Mouse (Mus musculus): ENCODE results near the gene Fbxo34.
A peak's percentile ranks its signal among the peaks of the same experiment; 100 is the strongest.
"Not testable (repeated sequence)": the region's sequence is repeated elsewhere in the genome, so short reads cannot be mapped to it uniquely, and the experiment has no call there.

Gene Fbxo34

DNA sequence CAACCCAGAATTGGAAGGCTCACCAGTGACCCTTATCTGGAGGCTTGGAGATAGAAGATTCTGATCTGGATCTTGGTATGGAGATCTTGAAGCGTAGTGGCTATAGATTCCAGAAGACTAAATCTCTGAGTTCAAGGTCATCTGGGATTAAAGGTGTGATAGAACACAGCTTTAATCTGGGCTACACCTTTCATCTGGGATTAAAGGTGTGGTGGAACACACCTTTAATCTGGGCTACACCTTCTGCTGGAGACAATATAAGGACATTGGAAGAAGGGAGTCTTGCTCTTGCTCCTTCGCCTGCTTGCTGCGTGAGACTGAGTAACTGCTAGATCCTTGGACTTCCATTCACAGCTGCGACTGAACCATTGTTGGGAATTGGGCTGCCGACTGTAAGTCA is at the start of gene Fbxo34:
TSS of gene Fbxo34 (plus strand) at position 301 of the 400 bp plus-strand sequence.
- not testable (repeated sequence) for DNase-seq (ENCODE audit: low read depth, low spot score)

DNA sequence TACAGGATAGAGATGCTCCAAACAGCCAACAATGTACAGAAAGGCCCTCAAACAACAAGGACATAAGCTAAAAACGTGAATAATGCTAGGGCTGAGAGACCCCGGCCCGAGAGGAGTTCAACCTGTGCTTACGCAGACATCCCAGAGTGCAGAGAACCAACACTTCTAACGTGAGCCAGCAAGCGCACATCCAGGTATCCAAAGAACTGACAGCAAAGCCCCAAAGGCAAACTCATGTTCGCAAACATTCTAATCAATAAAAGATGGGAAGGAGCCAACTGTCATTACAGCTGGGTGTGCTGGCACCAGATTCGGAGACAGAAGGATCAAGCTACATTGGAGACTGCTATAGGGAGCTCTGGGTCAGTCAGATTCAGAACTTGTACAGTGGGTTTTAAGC is 47.5 kb upstream of the Fbxo34 start:
- no peak for DNase-seq (ENCODE audit: low read depth, low spot score)

DNA sequence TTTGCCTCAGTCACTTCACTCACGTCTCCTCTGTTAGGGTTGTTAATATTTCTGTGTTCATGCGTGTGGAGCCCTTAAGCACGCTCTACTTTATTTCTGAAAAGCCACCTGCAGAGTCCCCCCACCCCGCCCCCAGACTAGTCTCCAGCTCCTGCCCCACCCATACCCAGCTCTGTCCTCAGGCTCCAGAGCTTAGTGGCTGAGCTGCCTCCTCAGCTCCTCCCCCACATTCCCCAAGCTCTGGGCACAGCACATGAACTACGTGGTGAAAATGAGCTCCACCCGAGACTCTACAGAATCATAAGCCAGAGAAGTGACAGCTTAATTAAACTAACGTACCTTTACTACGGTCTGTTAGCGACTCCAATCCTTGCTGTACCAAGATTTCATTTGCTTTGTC is 44.2 kb upstream of the Fbxo34 start:
- DNase-seq (ENCODE audit: low read depth, low spot score), result no peak

DNA sequence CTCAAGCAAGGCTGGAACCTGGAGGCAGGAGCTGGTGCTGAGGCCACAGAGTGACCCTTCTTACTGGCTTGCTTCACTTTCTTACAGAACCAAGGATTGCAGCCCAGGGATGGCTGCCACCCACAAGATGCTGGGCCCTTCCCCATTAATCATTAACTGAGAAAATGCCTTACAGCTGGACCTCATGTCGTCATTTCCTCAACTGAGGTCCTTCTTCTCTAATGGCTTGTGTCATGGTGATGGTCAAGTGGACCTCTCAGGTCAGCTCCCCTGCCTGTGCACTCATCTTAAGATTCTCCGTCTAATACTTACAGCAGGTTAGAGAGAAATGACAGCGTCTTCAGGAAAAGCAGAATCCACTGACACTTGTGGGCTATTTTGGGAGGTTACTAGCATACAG is 32.9 kb upstream of the Fbxo34 start:
- DNase-seq (ENCODE audit: low read depth, low spot score), result no peak

DNA sequence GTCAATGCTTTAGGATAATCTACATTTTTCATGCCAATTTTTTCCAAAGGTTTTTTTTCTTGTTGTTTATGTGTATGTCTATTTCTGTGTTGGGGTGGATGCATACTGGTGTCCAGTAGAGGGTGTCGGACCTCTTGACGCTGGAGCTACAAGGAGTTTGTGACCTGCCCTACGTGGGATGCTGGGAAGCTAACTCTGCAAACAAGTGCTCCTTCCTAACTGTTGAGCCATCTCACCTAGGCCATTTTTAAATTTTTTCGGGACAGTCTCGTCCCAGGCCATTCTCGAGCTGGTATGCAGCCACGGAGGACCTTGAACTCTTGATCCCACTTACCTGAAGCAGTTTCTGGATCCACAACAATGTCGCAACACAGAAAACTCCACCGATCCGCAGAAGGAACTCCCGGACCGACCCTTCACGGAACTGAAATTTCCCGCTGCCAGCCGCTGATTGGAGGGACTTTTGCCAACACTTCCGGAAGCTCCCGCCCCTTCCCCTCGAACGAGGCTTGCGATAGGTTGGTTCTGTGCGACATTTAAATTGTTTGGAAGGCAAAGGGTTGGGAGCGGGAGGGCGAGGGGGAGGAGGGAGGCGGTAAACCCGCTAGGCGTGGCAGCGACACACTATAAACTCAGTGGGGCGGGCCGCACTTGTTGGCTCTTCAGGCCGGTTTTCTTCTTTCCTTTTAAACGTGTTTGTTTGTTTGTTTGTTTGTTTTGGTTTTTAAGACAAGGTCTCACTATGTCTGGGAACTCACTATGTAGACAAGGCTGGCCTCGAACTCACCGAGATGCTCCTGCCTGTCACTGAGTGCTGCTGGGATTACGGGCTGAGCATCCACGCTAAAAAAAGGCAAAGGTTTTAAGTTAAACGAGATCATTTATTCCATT is 32.2 kb upstream of the Fbxo34 start, which contains the start of gene Dlgap5:
TSS of gene Dlgap5 (minus strand) at position 633 of the 891 bp plus-strand sequence.
- DNase-seq (ENCODE audit: low read depth, low spot score), result peak; percentile 94

DNA sequence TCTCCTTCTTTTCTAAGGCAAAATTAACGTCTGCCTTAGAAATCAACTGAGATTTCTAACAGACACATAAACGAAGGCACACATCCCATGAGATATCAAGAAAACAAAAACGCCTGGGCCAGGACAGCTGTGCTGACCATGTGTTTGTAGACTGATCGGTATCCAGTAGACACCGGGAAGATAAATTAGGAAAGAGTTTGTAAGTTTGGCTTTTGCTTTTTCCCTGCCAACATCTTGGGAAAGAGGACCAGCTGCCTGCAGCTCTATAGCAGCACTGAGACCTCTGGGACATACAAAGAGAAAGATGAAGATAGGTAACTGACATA is 31.6 kb upstream of the Fbxo34 start:
- DNase-seq (ENCODE audit: low read depth, low spot score), result no peak

DNA sequence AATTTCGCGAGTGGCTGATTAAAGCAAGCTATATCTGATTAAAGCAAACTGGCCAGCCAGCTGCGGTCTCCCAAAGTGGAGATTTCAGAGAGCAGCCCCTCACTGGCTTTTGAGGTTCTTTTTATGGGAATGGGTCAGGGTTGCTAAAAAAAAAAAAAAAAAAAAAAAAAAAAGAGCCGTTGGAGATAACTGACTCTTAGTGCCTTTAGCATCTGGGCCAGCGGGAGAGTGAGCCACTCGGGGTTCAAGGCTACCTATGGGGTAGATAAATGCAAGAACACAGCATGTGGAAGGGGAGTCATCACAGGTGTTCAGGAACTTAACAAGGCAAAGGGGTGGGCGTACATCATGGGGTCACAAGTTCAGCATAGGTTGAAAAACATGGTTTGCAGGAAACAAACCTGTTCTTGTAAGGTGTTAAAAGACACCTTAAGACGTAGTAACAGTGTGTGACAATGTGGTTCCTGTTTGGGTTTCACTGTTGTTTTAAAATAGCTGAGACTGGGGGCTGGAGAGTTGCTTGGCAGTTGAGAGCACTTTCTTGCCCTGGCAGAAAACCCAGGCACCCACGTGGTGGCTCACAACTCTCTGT is 31.1 kb upstream of the Fbxo34 start:
- DNase-seq (ENCODE audit: low read depth, low spot score), result no peak

DNA sequence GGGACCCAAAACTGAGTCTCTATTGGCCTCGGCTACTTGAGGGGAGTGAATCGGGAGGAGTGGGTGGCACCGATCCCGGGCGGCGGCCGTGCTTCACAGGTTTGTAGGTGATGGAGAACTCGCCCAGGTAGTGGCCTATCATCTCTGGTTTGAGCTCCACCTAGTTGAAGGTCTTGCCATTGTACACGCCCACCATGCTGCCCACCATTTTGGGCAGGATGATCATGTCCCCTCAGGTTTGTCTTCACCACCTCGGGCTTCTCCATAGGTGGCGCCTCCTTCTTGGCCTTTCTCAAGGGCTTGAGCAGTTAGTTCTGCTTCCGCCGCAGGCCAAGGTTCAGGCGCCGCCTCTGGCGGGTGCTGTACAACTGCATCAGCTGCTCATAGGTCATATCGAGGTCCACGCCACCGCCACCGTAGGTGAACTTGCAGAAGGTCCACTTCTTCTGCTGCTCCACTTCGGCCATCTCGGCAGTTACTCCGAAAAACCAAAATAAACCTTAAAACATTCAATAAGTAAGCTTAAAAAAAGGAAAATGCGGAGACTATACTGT is 30.4 kb upstream of the Fbxo34 start:
- no peak for DNase-seq (ENCODE audit: low read depth, low spot score)

DNA sequence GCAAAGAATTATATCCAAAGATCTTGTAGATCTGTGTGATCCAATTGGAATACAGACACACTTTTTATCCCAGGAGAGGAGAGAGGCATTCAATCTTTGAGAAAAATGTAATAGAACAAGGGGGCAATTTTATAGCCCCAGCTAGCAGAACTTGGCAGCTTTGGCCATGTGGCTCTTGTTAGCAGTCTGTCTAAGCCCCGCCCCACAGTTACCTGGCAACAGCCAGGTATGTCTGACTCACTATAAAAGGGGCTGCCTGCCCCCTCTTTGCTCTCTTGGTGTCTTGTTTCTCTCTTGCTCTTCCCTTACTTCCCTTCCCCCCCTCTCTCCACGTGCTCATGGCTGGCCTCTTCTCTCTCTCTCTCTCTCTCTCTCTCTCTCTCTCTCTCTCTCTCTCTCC is 28.6 kb upstream of the Fbxo34 start:
- DNase-seq (ENCODE audit: low read depth, low spot score), result no peak

DNA sequence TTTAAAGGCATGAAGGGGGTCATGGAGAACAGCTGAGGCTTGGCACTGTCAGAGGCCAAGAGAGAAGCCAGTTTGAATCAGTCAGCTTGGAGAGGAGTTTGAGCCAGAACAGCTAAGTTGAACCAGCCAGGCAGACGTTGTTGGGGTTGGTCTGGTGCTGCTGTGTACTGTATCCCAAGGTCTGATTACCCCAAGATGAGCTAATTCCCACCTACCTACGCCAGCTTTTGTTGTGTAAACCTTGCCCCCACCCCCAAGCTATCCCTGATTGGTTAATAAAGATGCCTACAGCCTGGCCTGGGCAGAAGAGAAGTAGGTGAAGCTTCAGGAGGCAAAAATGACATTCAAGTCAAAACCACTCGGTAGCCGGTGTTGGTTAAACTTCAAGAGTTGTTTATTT is 27.8 kb upstream of the Fbxo34 start:
- DNase-seq (ENCODE audit: low read depth, low spot score), result no peak

DNA sequence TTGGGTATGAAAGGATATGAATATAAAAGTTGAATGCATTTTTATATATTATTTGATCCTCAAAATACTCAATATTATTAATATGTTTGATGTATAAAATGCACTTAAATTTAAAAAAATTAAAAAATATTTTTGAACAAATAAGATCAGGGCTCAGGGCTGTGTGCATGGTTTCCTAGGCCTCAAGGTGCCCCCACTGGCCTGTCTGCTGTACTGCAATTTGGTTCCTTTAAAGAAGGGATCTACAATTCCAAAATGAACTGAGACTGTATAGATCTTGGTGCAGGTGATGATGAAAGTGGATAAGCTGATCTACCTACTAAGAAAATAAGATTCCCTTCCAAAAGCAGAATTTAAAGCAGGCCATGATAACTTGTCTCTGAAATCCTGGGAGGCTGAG is 17.2 kb upstream of the Fbxo34 start:
- no peak for DNase-seq (ENCODE audit: low read depth, low spot score)

DNA sequence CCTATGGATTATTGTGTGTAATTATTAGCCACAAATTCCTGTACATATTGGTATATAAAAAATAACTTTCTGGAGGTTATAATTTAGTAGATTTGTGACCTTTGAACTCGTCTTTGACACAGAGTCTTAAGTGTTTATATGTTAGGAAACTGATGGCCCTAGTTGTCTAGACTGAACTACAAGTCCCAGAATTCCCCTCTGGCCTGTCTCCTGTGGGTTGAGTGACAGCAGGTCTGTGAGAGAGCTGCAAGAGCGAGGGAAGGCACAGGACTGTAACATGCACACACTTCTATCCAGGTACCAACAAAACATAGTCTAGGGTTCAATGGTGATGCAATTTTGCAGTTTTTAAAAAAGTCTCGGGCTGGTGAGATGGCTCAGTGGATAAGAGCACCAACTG is 11.3 kb upstream of the Fbxo34 start:
- no peak for DNase-seq (ENCODE audit: low read depth, low spot score)

DNA sequence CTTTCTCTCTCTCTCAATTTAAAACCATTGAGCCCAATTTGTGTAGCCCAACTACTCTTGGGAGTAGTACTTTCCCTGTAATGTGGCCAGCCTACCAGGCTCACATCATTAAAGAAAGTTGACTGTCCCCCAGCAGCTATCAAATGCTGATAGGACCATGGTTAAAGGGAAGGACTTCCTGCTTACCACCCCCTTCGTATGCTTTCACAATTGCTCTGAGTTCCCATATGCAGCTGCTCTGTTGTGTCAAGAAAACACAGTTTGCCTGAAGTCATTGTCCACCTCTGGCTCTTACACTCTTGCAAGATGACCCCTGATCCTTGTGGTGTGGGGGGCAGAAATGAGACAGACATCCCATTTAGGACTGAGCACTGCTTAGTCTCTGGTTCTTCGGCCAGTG is 5.3 kb upstream of the Fbxo34 start:
- no peak for DNase-seq (ENCODE audit: low read depth, low spot score)

DNA sequence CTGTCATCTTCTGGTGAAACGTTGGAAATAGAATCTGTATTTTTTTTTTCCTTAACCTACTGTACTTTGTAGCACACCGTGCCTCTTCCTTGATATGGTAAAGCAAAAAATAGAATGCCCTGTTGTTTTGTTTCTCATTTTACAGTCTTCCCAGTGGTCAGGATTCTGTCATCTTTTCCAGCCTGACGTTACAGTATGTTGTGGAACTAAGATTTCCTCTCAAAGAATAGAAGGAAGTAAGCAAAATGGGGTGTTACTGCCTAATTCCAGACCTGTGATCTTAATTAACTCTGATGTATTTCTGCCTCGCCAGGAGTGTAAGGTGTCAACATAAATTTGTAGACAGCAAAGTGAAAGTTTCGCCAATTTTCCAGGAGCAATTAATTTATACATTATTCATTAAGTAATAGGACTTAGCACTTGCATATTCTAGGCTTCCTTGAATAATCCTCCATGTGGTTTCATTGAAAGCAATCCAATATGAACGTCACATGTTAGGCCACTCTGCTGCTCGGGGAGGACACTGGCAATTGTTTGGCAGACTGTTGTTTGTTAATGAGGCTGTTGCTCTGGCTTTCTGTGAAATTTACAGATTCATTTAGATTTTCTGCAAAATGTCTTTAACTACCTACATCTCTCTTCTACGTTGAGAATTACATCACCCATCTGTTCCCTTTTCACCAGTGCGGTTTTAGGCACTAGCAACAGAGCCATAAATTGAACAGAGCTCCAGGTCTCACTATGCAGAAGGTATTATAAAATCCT is 4.7 kb upstream of the Fbxo34 start:
- no peak for DNase-seq (ENCODE audit: low read depth, low spot score)

DNA sequence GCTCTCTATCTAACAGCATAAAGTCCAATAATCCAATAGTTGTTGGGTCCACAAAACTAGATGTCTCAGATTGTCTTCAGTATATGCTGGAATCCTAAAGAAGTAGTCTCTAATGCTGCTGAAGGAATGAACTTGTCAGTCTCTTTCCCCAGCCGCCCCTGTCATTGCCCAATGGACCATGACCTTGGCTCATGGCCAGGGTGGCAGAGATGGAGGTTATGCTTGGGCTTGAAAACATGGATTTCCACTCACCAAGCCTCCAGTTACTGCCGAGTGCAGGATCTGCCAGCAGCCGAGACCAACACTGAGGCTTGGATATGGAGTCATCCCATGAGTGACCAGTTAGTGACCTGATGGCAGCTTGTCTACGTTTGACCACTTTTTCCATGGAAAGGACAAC is 9.3 kb downstream of the Fbxo34 start:
- no peak for DNase-seq (ENCODE audit: low read depth, low spot score)

DNA sequence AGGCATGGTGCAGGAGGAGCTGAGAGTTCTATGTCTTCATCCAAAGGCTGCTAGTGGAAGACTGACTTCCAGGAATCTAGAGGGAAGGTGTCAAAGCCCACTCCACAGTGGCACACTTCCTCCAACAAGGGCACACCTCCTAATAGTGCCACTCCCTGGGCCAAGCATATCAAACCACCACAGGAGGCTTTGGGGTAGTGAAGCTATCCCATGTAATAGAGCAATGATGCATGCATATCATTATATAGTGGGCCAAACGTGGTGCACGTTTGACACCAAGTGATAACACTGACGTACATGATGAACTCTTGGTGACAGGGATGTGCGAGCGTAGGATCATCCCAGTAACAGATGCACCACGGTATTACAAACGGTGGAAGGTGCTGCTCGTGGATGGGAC is 11.8 kb downstream of the Fbxo34 start:
- no peak for DNase-seq (ENCODE audit: low read depth, low spot score)

DNA sequence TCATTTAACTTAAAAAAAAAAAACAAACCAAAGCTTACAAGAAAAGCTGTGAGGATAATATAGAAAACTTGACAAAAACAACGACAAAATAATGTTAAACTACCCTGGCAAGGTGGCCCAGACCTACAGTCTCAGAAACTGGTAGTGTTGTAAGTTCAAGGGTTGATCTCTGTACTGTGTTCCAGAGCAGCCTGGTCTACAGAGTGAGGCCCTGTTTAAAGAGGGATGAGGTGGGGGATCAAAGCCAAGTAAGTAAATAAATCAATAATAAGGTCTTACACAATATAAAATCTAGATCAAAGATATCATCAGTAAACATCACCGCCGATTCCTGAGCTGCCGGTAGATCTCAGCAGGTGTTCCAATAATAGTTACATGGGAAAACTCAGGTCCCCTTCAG is 12.2 kb downstream of the Fbxo34 start:
- DNase-seq (ENCODE audit: low read depth, low spot score), result no peak

DNA sequence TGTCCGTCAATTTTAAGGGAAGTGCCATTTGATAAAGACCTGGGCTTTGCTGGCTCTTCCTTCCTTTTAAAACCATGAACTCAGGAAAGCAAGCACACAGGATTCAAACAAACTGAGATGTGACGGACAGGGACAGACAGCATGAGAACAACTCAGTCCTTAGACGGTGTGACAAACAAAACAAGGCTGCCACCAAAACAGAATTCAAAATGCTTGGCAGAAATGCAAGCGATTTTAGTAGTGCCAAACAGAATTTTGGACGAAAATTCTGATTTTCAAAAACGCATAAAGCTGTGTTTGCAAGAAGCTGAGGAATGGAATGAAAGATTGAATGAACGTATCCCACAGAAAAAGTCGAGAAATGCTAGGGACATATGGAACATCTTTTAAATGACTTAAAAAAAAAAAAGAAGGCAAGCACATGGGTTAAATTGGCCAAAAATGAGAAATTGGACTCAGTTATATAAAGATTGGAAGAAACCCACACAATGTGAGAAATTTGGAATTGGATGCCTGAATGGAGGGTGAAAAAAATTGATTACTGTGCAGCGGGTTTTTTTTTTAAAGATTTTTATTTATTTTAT is 12.7 kb downstream of the Fbxo34 start:
- no peak for DNase-seq (ENCODE audit: low read depth, low spot score)

DNA sequence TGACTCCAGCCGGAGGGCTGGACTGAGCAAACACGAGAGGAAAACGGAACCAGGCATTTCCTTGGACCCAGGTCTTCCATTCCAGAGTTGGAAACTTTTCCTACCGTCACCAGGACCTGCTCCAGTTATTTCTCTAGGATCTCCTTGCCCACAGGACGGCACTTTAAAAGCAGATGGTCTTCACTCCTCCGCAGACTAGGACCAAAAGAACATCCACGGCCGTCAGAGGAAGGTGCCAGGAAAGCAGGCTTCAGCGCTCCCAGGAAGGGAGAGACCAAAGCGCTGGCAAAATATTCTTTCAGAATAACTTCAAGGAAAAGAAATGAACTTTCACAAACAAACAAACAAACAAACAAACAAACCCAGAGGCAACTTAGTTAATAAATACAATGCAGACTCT is 14.2 kb downstream of the Fbxo34 start:
- no peak for DNase-seq (ENCODE audit: low read depth, low spot score)

DNA sequence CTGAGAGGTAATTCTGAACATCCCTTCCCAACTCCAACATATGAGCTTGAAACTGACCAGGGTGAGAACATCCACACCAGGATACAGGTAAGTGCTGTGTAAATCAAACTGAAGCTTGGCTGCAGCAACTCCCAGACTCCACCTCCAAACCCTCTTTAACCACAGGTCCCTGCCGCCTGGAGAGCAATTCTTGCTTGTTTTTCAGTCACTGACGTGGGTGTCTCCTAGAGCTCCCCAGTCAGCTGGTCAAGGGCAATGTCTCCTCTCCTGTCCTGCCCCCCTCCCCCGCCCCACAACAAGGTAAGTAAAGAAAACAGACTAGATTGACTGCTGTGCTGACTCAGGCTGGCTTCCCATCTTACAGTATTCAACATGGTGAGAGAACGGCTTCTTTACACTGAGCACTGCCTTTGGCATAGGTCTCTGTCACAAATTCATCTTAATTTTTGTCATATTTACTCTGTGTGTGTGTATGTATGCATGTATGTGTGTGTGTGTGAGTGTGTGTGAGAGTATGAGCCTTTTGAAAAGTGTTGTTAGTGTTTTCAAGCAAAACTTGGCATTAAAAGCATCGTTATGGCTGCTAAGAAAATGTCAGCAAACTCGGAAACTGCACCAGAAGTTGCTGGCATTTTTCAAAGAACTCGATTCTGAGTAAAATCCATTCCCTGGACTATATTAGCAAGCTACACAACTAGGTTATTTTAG is 15.4 kb downstream of the Fbxo34 start:
- DNase-seq (ENCODE audit: low read depth, low spot score), result no peak

DNA sequence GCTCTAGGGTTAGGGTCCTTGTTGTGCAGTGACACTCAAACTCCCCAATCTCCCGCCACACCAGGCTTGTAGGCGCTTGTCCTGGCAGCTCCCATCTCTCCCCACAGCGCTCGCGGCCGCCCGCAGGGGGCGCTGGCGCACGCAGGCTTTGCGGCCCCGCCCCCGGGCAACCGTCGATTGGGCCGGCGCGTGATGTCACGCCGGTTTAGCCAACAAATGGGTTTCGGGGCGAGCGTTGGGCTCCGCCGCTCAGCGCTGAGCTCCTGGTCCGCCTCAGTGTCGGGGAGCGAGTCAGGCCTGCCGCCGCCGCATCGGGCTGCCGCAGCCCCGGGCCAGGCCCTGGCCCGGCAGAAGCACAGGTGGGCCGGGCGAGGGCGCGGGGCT is 22.1 kb downstream of the Fbxo34 start:
- peak; percentile 95 for DNase-seq (ENCODE audit: low read depth, low spot score)

All from CD4-positive helper T cell, adult 2 months (primary cell).